Mouse (Mus musculus): Measurements from ENCODE around the gene Stk17b. TPM values are rescaled to one million over a fixed set of nuclear protein-coding genes. Genes with fewer than 3 reads are reported as not detected.
"Not testable (repeated sequence)": the region's sequence is repeated elsewhere in the genome, so short reads cannot be mapped to it uniquely, and the experiment has no call there.

Stk17b gene
- polyA plus RNA-seq, 1 experiment from 2014 or later: 4.9 TPM

- no peak overlapping the region for H3K9ac ChIP-seq (ENCODE audit: low read depth, low read length)
- WGBS: 55% methylated on average over 6 of the region's 6 CpGs
- H3K9me3 ChIP-seq (ENCODE audit: control insufficient read depth, low read length): no peaks in the 10 kb centered on the region
- H3K27ac ChIP-seq (ENCODE audit: low read depth, low read length): no peak overlapping the region
- H3K4me1 ChIP-seq (ENCODE audit: control insufficient read depth, insufficient read depth, low read depth, low read length): no peaks in the 10 kb centered on the region
- H3K4me3 ChIP-seq (ENCODE audit: low read length): no peak overlapping the region
- no peak overlapping the region for H3K4me2 ChIP-seq (ENCODE audit: low read length)
- H3K36me3 ChIP-seq (ENCODE audit: control insufficient read depth, insufficient read depth, low read length): no peaks in the 10 kb centered on the region
- no peaks in the 10 kb centered on the region for H3K27me3 ChIP-seq (replicated peaks; ENCODE audit: control insufficient read depth, insufficient read depth, low read length)
- no peak for ATAC-seq
Observed at GRCm38 (mm10) chr1:53773994-53774393, 11.0 kb downstream of the Stk17b start.

DNA sequence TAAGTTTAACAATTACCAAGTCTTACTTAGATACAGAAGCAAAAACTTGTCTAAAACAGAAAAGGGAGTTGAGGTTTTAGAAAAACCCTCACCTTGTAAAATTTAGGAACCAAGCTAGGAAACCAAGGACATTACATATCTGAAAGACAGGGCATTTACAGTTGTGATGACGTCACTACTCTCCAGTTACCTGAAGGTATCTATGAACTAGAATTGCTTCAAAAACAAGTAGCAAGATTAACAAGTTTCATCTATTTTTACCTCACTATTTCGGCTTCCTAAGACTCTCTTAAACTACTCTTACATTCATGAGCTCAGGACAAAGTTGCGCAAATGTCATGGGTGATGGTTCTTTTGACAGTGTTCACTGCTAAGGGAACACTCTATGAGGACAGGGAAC lies 12.1 kb downstream of the Stk17b start:
- Histone ChIP-seq H3K4me2 (ENCODE audit: low read length) (no peak overlapping the region), H3K27me3 (replicated peaks; ENCODE audit: control insufficient read depth, insufficient read depth, low read length) (no peaks in the 10 kb centered on the region), H3K4me1 (ENCODE audit: control insufficient read depth, insufficient read depth, low read depth, low read length) (no peaks in the 10 kb centered on the region), H3K36me3 (ENCODE audit: control insufficient read depth, insufficient read depth, low read length) (no peaks in the 10 kb centered on the region), H3K27ac (ENCODE audit: low read depth, low read length) (no peak overlapping the region), H3K4me3 (ENCODE audit: low read length) (no peak overlapping the region), H3K9me3 (ENCODE audit: control insufficient read depth, low read length) (no peaks in the 10 kb centered on the region), H3K9ac (ENCODE audit: low read depth, low read length) (no peak overlapping the region)
- ATAC-seq: no peak
- WGBS: 93% methylated on average over 3 of the region's 3 CpGs

DNA sequence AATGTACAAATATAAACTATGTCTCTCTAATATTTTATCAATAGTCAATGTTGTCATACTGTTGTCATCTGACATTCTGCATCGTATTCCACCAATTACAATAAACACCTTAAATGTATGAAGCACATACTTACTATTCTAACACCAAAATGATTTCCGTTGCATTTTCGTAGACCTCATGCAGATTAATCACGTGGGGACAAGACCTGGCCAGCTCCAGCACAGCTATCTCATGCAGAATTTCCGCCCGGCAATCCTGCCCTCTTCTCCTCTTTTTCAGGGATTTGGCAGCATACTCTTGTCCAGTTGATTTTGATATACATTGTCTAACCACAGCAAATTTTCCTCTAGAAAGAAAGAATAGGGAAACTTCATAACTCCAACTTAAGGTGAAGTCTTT lies 13.5 kb downstream of the Stk17b start:
- Histone ChIP-seq H3K9ac (ENCODE audit: low read depth, low read length) (no peak overlapping the region), H3K4me2 (ENCODE audit: low read length) (no peak overlapping the region), H3K27ac (ENCODE audit: low read depth, low read length) (no peak overlapping the region), H3K9me3 (ENCODE audit: control insufficient read depth, low read length) (no peaks in the 10 kb centered on the region), H3K4me3 (ENCODE audit: low read length) (no peak overlapping the region), H3K4me1 (ENCODE audit: control insufficient read depth, insufficient read depth, low read depth, low read length) (no peaks in the 10 kb centered on the region), H3K36me3 (ENCODE audit: control insufficient read depth, insufficient read depth, low read length) (no peaks in the 10 kb centered on the region), H3K27me3 (replicated peaks; ENCODE audit: control insufficient read depth, insufficient read depth, low read length) (no peaks in the 10 kb centered on the region)
- 94% methylated on average over 6 of the region's 6 CpGs for WGBS
- ATAC-seq: no peak

- no peak for ATAC-seq
- Histone ChIP-seq H3K27ac (ENCODE audit: low read depth, low read length) (no peak overlapping the region), H3K9me3 (ENCODE audit: control insufficient read depth, low read length) (no peaks in the 10 kb centered on the region), H3K4me3 (ENCODE audit: low read length) (no peak overlapping the region), H3K9ac (ENCODE audit: low read depth, low read length) (no peak overlapping the region), H3K27me3 (replicated peaks; ENCODE audit: control insufficient read depth, insufficient read depth, low read length) (no peaks in the 10 kb centered on the region), H3K4me1 (ENCODE audit: control insufficient read depth, insufficient read depth, low read depth, low read length) (no peaks in the 10 kb centered on the region), H3K36me3 (ENCODE audit: control insufficient read depth, insufficient read depth, low read length) (no peaks in the 10 kb centered on the region), H3K4me2 (ENCODE audit: low read length) (no peak overlapping the region)
- 76% methylated on average over 2 of the region's 2 CpGs for WGBS
Observed at GRCm38 (mm10) chr1:53766112-53766511, 18.9 kb downstream of the Stk17b start.

GRCm38 (mm10) chr1:53757316-53757715 lies 27.7 kb downstream of the Stk17b start:
- no peaks in the 10 kb centered on the region for H3K4me1 ChIP-seq (ENCODE audit: control insufficient read depth, insufficient read depth, low read depth, low read length)
- ATAC-seq: no peak
- no peak overlapping the region for H3K27ac ChIP-seq (ENCODE audit: low read depth, low read length)
- no peak overlapping the region for H3K9ac ChIP-seq (ENCODE audit: low read depth, low read length)
- no peaks in the 10 kb centered on the region for H3K36me3 ChIP-seq (ENCODE audit: control insufficient read depth, insufficient read depth, low read length)
- no peaks in the 10 kb centered on the region for H3K9me3 ChIP-seq (ENCODE audit: control insufficient read depth, low read length)
- no peak overlapping the region for H3K4me2 ChIP-seq (ENCODE audit: low read length)
- no peaks in the 10 kb centered on the region for H3K27me3 ChIP-seq (replicated peaks; ENCODE audit: control insufficient read depth, insufficient read depth, low read length)
- 94% methylated on average over 4 of the region's 4 CpGs for WGBS
- H3K4me3 ChIP-seq (ENCODE audit: low read length): no peak overlapping the region

DNA sequence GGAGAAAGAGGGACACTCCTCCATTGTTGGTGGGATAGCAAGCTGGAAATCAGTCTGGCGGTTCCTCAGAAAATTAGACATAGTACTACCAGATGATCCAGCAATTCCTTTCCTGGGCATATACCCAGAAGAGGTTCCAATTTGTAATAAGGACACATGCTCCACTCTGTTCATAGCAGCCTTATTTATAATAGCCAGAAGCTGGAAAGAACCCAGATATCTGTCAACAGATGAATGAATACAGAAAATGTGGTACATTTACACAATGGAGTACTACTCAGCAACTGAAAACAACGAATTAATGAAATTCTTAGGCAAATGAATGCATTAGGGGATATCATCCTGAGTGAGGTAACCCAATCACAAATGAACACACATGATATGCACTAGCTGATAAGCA lies 31.5 kb downstream of the Stk17b start:
- H3K9ac ChIP-seq (ENCODE audit: low read depth, low read length); H3K9me3 ChIP-seq (ENCODE audit: control insufficient read depth, low read length); ATAC-seq; H3K4me2 ChIP-seq (ENCODE audit: low read length); H3K4me1 ChIP-seq (ENCODE audit: control insufficient read depth, insufficient read depth, low read depth, low read length); H3K4me3 ChIP-seq (ENCODE audit: low read length); H3K27me3 ChIP-seq (replicated peaks; ENCODE audit: control insufficient read depth, insufficient read depth, low read length); H3K27ac ChIP-seq (ENCODE audit: low read depth, low read length); H3K36me3 ChIP-seq (ENCODE audit: control insufficient read depth, insufficient read depth, low read length): not testable (repeated sequence)
- 84% methylated on average over 2 of the region's 2 CpGs for WGBS

DNA sequence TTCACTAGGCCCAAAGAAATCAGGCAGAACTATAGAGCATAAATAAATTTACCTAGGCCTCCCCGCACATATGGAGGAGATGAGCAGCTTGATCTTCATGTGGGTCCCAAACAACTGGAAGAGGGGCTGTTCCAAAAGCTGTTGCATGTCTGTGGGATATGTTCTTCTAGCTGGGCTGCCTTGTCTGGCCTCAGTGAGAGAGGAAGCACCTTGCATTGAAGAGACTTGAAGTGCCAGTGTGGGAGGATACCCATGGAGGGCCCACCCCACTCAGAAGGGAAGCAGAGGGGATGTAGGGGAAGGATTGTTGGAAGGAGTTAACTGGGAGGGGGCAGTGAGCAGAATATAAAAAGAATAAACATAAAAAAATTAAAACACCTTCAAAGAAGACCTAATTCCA lies 33.9 kb downstream of the Stk17b start:
- no peak for ATAC-seq
- Histone ChIP-seq H3K36me3 (ENCODE audit: control insufficient read depth, insufficient read depth, low read length) (no peaks in the 10 kb centered on the region), H3K4me3 (ENCODE audit: low read length) (no peak overlapping the region), H3K9me3 (ENCODE audit: control insufficient read depth, low read length) (no peaks in the 10 kb centered on the region), H3K4me2 (ENCODE audit: low read length) (no peak overlapping the region), H3K27ac (ENCODE audit: low read depth, low read length) (no peak overlapping the region), H3K27me3 (replicated peaks; ENCODE audit: control insufficient read depth, insufficient read depth, low read length) (no peaks in the 10 kb centered on the region), H3K9ac (ENCODE audit: low read depth, low read length) (no peak overlapping the region), H3K4me1 (ENCODE audit: control insufficient read depth, insufficient read depth, low read depth, low read length) (no peaks in the 10 kb centered on the region)
- WGBS: 58% methylated on average over 1 of the region's 1 CpGs

DNA sequence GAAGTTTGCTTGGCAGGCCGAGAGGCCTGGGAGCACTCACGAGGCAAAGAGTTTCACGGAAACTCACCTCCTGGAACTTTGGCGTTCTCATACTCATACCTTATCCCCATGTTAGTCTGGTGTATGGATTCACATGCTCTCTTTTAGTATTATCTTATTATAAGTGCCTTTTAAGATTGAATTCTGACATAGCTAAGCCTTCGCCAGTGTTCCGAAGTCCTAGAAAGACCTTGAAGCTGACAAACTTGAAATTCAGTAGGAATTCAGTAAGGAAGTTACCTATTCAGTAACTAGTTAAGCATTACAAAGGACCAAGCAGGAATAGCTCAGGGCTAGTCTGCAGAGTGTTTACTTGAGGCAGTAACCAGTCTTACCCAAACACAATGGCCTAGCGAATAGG lies 34.3 kb downstream of the Stk17b start:
- not testable (repeated sequence) for H3K27me3 ChIP-seq (replicated peaks; ENCODE audit: control insufficient read depth, insufficient read depth, low read length); H3K9me3 ChIP-seq (ENCODE audit: control insufficient read depth, low read length); H3K4me3 ChIP-seq (ENCODE audit: low read length); H3K4me1 ChIP-seq (ENCODE audit: control insufficient read depth, insufficient read depth, low read depth, low read length); H3K27ac ChIP-seq (ENCODE audit: low read depth, low read length); H3K4me2 ChIP-seq (ENCODE audit: low read length); H3K36me3 ChIP-seq (ENCODE audit: control insufficient read depth, insufficient read depth, low read length); ATAC-seq; H3K9ac ChIP-seq (ENCODE audit: low read depth, low read length)
- WGBS: 87% methylated on average over 7 of the region's 7 CpGs

DNA sequence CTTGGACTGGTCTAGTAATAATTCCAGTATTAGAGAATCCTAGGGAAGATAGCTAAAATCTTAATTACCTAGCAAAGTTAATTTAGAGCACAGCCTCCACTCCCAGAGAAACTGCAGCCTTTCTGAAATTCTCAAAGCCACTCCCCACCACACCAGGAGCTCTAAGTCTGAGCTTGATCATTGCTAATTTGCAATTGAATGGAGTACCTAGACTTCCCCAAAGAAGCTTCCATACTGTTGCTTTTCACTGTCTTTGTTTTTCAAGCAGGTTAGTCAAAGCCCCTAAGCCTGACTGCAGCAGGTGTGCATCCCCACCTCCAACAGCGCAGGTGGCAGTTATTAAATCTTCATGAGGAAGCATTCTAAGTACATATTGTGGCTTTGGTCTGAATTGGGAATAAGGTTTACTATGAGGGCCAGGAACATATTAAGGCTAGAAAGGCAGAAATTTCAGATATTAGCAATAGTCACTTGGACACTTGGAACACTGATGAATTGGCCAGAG lies 35.1 kb downstream of the Stk17b start:
- H3K36me3 ChIP-seq (ENCODE audit: control insufficient read depth, insufficient read depth, low read length); H3K4me2 ChIP-seq (ENCODE audit: low read length); ATAC-seq; H3K4me1 ChIP-seq (ENCODE audit: control insufficient read depth, insufficient read depth, low read depth, low read length); H3K9ac ChIP-seq (ENCODE audit: low read depth, low read length); H3K27me3 ChIP-seq (replicated peaks; ENCODE audit: control insufficient read depth, insufficient read depth, low read length); H3K27ac ChIP-seq (ENCODE audit: low read depth, low read length); H3K9me3 ChIP-seq (ENCODE audit: control insufficient read depth, low read length); H3K4me3 ChIP-seq (ENCODE audit: low read length): not testable (repeated sequence)
- 46% methylated on average over 1 of the region's 1 CpGs for WGBS

GRCm38 (mm10) chr1:53748571-53748970 lies 36.5 kb downstream of the Stk17b start:
- H3K4me3 ChIP-seq (ENCODE audit: low read length): no peak overlapping the region
- no peak overlapping the region for H3K27ac ChIP-seq (ENCODE audit: low read depth, low read length)
- no peaks in the 10 kb centered on the region for H3K9me3 ChIP-seq (ENCODE audit: control insufficient read depth, low read length)
- H3K4me2 ChIP-seq (ENCODE audit: low read length): no peak overlapping the region
- no peaks in the 10 kb centered on the region for H3K36me3 ChIP-seq (ENCODE audit: control insufficient read depth, insufficient read depth, low read length)
- ATAC-seq: no peak
- no peaks in the 10 kb centered on the region for H3K27me3 ChIP-seq (replicated peaks; ENCODE audit: control insufficient read depth, insufficient read depth, low read length)
- no peaks in the 10 kb centered on the region for H3K4me1 ChIP-seq (ENCODE audit: control insufficient read depth, insufficient read depth, low read depth, low read length)
- no peak overlapping the region for H3K9ac ChIP-seq (ENCODE audit: low read depth, low read length)
- WGBS: 24% methylated on average over 9 of the region's 11 CpGs

All from hindbrain, embryonic 16.5 days (tissue).